Mouse (Mus musculus) lung, postnatal 0 days (tissue): ENCODE measurements at regions not wholly inside any gene's neighbourhood (a gene's known extent, or its start where the extent isn't known, plus 50 kb on each side); places are given as distances from the start of the nearest gene placed in this dataset.

Experiments
- ATAC-seq: fragments of 200-750 bp; cut with Nextera tagmentation; 2 replicates; pipeline ENCODE4 v1.8.0; 2017; ENCODE audit warnings: moderate library complexity
- DNase-seq: peaks from one replicate; pipeline ENCODE4 v3.0.0-alpha.2; 2016; ENCODE audit warnings: low spot score
- H3K27ac ChIP-seq: fragments of 300-500 bp; sonication (generic); 2 replicates; pipeline ENCODE4 v1.5.1; 2014; ENCODE audit warnings: antibody characterized with exemption, mild to moderate bottlenecking, low read length, mixed read lengths
- H3K27me3 ChIP-seq: fragments of 300-500 bp; sonication (generic); replicated peaks from 2 replicates; pipeline ENCODE4 v1.6.1; 2014; ENCODE audit warnings: low read length, mixed read lengths; ENCODE audit not compliant: insufficient read depth
- H3K36me3 ChIP-seq: fragments of 300-500 bp; sonication (generic); 2 replicates; pipeline ENCODE4 v1.6.1; 2014; ENCODE audit warnings: low read length, mixed read lengths; ENCODE audit not compliant: insufficient read depth
- H3K4me1 ChIP-seq: fragments of 300-500 bp; sonication (generic); 2 replicates; pipeline ENCODE4 v1.6.1; 2014; ENCODE audit warnings: antibody characterized with exemption, low read depth, low read length, mixed read lengths; ENCODE audit not compliant: insufficient read depth
- H3K4me2 ChIP-seq: fragments of 300-500 bp; sonication (generic); replicated peaks from 2 replicates; pipeline ENCODE4 v1.6.1; 2014; ENCODE audit warnings: low read depth, mild to moderate bottlenecking, low read length, moderate library complexity, mixed read lengths
- H3K4me3 ChIP-seq: fragments of 300-500 bp; sonication (generic); 2 replicates; pipeline ENCODE4 v1.5.1; 2014; ENCODE audit warnings: low read depth, low read length
- H3K9ac ChIP-seq: fragments of 300-500 bp; sonication (generic); replicated peaks from 2 replicates; pipeline ENCODE4 v1.6.1; 2014; ENCODE audit warnings: low read depth, mild to moderate bottlenecking
- H3K9me3 ChIP-seq: fragments of 300-500 bp; sonication (generic); 2 replicates; pipeline ENCODE4 v1.6.1; 2016; ENCODE audit warnings: low read length, mixed read lengths
- CTCF ChIP-seq: IDR thresholded peaks from 2 replicates; pipeline ENCODE4 v1.5.1; 2016; ENCODE audit warnings: antibody characterized with exemption, mild to moderate bottlenecking
- EP300 ChIP-seq: IDR thresholded peaks from 2 replicates; pipeline ENCODE4 v1.6.1; 2016; ENCODE audit warnings: antibody characterized with exemption, mild to moderate bottlenecking, control low read depth
- WGBS: fragments of 180-500 bp; shearing (Covaris S2); extraction: QIAGEN DNeasy Blood & Tissue Kit; methylation state at CpG from one replicate; pipeline ENCODE4 v1.1.7; 2014; 5-methylcytosine and 5-hydroxymethylcytosine counted together

DNA sequence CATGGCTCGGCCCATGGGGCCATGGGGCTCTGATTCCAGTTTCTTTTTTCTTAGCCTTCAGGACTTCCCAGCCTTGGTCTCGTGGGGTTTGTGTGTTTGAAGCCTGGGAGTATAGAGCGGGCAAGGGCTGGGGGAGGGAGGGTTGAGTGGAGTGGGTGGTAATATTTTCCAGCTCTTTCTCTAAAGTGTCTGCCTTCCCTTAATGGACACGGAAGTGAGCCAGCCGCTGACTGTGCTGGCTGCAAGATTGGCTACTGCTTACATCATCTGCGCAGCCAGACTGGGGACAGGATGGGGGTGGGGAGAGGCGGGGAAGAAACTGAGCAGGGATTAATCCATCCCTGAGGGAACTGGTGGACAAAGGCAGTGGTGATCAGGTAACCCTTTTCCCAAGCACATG is 52.3 kb downstream of the Tnp1 start:
- H3K4me3 ChIP-seq, result no peak overlapping the region
- H3K36me3 ChIP-seq, result no peaks in the 10 kb centered on the region
- 13% methylated on average over 7 of the region's 7 CpGs for WGBS
- H3K9me3 ChIP-seq, result no peaks in the 10 kb centered on the region
- H3K27ac ChIP-seq, result no peak overlapping the region
- peaks cover 4% of the 10 kb centered on the region; the same call in 1 of the 2 replicates for H3K4me1 ChIP-seq
- TF ChIP-seq CTCF (no peak), EP300 (no peak)
- peak overlapping the region; percentile 27; the same call in 1 of the 2 replicates for H3K4me2 ChIP-seq
- peak; percentile 70 for DNase-seq
- no peak overlapping the region for H3K9ac ChIP-seq
- peak; percentile 92 for ATAC-seq
- no peaks in the 10 kb centered on the region for H3K27me3 ChIP-seq

DNA sequence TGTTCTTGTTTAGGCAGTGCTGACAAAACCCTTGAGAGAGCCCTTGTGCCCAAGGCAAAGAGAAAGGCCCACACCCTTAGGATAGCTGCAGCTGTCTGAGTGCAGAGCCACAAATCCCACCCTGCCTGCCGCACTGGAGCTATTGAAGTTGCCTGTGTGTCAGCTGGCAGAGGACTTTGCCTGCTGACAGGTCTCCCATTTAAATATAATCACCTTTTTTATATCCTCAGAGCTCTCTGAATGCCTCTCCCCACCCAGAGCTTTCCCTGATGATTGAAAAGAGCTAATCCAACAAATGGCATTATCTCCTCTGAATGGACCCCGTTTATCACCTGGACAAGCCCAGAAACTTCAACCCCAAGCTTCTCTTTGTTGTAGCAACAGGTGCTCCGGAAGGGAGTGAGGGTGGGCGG is 55.5 kb downstream of the Tnp1 start:
- no peaks in the 10 kb centered on the region for H3K36me3 ChIP-seq
- TF ChIP-seq CTCF (no peak), EP300 (no peak)
- H3K9me3 ChIP-seq, result no peaks in the 10 kb centered on the region
- WGBS, result 25% methylated on average over 4 of the region's 4 CpGs
- no peak for ATAC-seq
- no peak overlapping the region for H3K27ac ChIP-seq
- no peak overlapping the region for H3K4me3 ChIP-seq
- no peak overlapping the region for H3K9ac ChIP-seq
- H3K27me3 ChIP-seq, result no peaks in the 10 kb centered on the region
- H3K4me1 ChIP-seq, result peaks cover 4% of the 10 kb centered on the region; the same call in 1 of the 2 replicates
- DNase-seq, result no peak
- no peak overlapping the region for H3K4me2 ChIP-seq

DNA sequence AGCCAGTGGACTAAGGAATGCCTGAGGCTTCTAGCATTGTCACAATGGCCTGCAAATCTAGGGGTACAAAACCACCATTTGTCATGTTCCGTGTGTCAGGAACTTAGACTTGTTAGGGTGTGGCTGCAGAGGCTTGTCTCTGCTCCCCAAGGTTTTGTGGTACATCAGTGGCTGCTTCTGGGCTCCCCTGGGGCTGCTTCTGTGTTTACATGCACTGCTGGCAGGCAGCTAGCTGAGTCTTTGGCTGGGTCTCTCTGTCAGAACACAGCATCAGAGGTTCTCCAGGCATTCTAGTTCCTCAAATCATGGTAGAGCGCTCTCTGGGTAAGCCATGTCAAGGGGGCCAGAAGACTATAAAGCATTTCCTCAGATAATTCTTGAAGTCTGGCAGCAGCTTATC is 60.3 kb downstream of the Tnp1 start:
- Histone ChIP-seq H3K4me2 (no peak overlapping the region), H3K27me3 (no peaks in the 10 kb centered on the region), H3K4me1 (no peaks in the 10 kb centered on the region), H3K9me3 (no peaks in the 10 kb centered on the region), H3K27ac (no peak overlapping the region), H3K9ac (no peak overlapping the region), H3K4me3 (no peak overlapping the region), H3K36me3 (no peaks in the 10 kb centered on the region)
- no peak for DNase-seq
- no peak for ATAC-seq
- WGBS, result 63% methylated on average over 2 of the region's 2 CpGs
- TF ChIP-seq CTCF, result no peak
- TF ChIP-seq EP300, result no peak

DNA sequence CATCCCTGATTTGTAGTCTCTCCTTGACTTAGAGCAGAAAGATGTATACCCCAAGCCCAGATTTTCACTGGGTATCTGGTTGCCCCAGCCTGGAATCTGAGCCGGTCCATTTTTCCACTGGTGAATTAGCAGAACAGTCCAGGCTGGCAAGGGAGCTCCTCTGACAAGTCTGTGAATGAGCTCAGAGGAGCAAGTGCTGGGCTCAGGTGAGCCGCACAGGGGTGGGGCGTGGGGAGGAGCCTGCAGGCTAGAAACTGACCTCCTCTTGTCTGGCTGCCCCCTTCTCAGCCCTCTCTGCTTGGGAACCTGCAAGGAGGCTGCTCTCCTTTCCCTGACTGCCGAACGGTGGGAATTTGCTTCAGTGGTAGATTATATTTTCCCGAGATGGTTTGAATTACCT is 62.8 kb downstream of the Tnp1 start:
- TF ChIP-seq EP300, result no peak
- no peak for TF ChIP-seq CTCF
- H3K4me1 ChIP-seq, result no peaks in the 10 kb centered on the region
- WGBS, result 27% methylated on average over 6 of the region's 6 CpGs
- no peaks in the 10 kb centered on the region for H3K36me3 ChIP-seq
- H3K27ac ChIP-seq, result no peak overlapping the region
- H3K27me3 ChIP-seq, result no peaks in the 10 kb centered on the region
- H3K4me2 ChIP-seq, result no peak overlapping the region
- DNase-seq, result peak; percentile 43
- H3K4me3 ChIP-seq, result no peak overlapping the region
- no peaks in the 10 kb centered on the region for H3K9me3 ChIP-seq
- peak; percentile 65 for ATAC-seq
- no peak overlapping the region for H3K9ac ChIP-seq

DNA sequence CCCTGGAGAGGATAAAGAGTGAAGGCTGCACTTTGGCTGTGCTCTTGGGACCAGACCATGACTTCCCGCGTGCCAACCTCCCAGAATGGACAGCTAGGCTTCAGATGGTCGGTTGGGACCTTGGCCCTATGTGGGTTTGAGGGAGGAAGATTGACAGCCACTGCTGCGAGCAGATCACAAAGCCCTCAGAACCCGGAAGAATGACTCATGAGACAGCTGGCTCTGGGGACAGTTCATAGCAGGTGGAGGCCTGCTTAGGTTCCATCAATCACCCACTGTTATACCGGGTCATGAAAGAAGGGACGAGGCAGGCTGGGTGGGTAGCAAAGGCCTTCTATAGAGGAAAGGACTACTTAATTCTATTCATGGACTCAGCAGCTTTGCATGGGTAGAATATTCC is 63.9 kb downstream of the Tnp1 start:
- Histone ChIP-seq H3K4me2 (no peak overlapping the region), H3K4me1 (no peaks in the 10 kb centered on the region), H3K27me3 (no peaks in the 10 kb centered on the region), H3K9me3 (no peaks in the 10 kb centered on the region), H3K4me3 (no peak overlapping the region), H3K36me3 (no peaks in the 10 kb centered on the region), H3K27ac (no peak overlapping the region), H3K9ac (no peak overlapping the region)
- WGBS, result 64% methylated on average over 7 of the region's 7 CpGs
- DNase-seq, result no peak
- no peak for TF ChIP-seq EP300
- no peak for TF ChIP-seq CTCF
- ATAC-seq, result no peak

DNA sequence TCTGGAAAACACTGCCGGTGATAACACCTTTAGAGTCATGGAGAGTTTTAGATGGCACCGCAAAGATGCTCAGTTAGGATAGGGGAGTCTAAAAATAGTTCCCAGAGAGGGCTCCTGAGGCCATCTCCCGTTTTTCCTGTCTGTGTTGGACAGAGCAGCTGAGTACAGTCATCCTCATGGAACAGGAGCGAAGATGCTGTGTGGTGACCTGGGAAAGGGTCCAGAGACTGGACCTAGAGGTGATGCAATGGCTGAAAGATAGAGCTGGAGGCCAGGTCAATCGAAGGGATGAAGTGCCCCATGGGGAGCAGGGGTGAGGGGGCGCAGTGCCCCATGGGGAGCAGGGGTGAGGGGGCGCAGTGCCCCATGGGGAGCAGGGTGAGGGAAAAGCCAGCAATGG is 64.3 kb downstream of the Tnp1 start:
- TF ChIP-seq CTCF (no peak), EP300 (no peak)
- H3K9me3 ChIP-seq, result no peaks in the 10 kb centered on the region
- no peak overlapping the region for H3K4me2 ChIP-seq
- H3K27ac ChIP-seq, result no peak overlapping the region
- H3K4me1 ChIP-seq, result no peaks in the 10 kb centered on the region
- WGBS, result 81% methylated on average over 7 of the region's 7 CpGs
- no peaks in the 10 kb centered on the region for H3K27me3 ChIP-seq
- no peaks in the 10 kb centered on the region for H3K36me3 ChIP-seq
- H3K9ac ChIP-seq, result no peak overlapping the region
- DNase-seq, result no peak
- ATAC-seq, result no peak
- H3K4me3 ChIP-seq, result no peak overlapping the region

DNA sequence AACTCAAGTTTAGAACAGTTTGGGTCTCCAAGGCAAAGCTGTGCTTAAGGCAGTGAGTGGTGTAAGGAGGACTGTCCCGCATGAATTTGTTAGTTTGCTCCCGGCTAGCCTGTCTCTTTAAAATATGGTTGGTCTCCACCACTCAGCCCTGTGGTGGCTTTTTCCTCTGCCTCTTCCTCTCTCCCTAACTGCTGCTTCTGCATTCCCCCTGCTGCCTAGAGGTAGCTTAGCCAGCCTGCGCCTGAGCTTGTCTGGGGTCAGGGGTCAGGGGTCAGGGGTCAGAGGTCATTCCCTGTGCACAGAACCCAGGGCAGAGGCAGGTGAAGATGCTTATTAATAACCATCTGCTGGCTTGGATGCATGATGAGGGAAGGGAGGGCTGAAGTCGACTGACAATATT is 69.5 kb downstream of the Tnp1 start:
- no peaks in the 10 kb centered on the region for H3K4me1 ChIP-seq
- no peak overlapping the region for H3K4me2 ChIP-seq
- ATAC-seq, result no peak
- TF ChIP-seq CTCF (no peak), EP300 (no peak)
- H3K27ac ChIP-seq, result no peak overlapping the region
- DNase-seq, result no peak
- no peaks in the 10 kb centered on the region for H3K9me3 ChIP-seq
- no peak overlapping the region for H3K9ac ChIP-seq
- WGBS, result 14% methylated on average over 4 of the region's 4 CpGs
- H3K4me3 ChIP-seq, result no peak overlapping the region
- H3K36me3 ChIP-seq, result no peaks in the 10 kb centered on the region
- H3K27me3 ChIP-seq, result no peaks in the 10 kb centered on the region
